Mouse (Mus musculus) erythroblast, embryonic 14.5 days (primary cell): ENCODE results near the gene Chsy1.

ENCODE experiments used
- GATA1 ChIP-seq: IDR thresholded peaks from 2 replicates; pipeline ENCODE4 v1.6.1; 2012; ENCODE audit warnings: low read length, inconsistent platforms, mixed read lengths
- TAL1 ChIP-seq: IDR thresholded peaks from 3 replicates; pipeline ENCODE4 v1.6.1; 2012; ENCODE audit warnings: low read length, inconsistent platforms, mixed read lengths

GRCm38 (mm10) chr7:66214477-66214876, 105.2 kb downstream of the Chsy1 start:
- TF ChIP-seq TAL1 = no peak
- no peak for TF ChIP-seq GATA1
